Mouse (Mus musculus) embryo, embryonic 10 days (tissue): ENCODE data around the gene Fau.

Experiments used
- DNase-seq: peaks from one replicate; pipeline ENCODE4 v3.0.0-alpha.2; 2015; ENCODE audit warnings: low spot score

Gene Fau

DNA sequence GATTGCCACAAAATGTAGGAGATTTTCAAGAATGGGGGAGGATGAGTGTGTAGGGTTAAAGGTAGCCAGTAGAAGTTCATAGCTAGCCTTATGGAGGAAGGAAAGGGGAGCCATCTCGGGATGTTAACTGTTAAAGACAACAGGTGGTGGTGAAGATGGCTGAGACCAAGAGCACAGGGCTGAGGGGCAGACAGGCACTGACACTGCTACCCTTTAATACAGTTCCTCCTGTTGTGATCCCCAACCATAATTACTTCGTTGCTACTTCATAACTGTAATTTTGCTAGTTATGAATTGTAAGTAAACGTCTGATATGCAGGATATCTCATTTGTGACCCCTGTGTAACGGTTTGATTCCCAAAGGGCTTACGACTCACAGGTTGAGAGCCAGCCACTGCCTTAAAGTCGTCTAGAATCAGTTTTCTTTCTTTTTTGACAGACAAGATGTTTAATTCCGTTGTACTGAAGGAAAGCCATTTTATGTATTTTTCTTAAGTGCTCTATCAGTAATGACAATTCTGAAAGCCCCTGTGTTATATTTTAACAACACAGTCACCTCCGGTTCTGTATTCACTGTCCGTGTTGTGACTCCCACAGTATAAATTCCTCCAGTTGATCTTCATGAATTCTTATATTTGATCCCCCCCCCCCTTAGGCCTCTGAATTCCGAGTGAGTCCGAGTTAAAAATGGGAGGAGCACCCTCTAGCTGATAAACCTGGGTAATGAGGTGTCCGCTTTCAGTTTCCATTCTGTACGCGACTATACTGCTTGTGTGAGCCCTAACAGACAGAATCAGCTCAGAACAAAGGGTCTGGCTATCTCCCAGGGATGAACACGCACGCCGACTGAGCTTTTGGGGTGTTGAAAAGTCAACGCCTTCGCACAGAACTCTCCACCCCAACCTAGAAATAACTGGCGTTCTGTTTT, 12.0 kb upstream of the Fau start:
- DNase-seq: peak; percentile 59

DNA sequence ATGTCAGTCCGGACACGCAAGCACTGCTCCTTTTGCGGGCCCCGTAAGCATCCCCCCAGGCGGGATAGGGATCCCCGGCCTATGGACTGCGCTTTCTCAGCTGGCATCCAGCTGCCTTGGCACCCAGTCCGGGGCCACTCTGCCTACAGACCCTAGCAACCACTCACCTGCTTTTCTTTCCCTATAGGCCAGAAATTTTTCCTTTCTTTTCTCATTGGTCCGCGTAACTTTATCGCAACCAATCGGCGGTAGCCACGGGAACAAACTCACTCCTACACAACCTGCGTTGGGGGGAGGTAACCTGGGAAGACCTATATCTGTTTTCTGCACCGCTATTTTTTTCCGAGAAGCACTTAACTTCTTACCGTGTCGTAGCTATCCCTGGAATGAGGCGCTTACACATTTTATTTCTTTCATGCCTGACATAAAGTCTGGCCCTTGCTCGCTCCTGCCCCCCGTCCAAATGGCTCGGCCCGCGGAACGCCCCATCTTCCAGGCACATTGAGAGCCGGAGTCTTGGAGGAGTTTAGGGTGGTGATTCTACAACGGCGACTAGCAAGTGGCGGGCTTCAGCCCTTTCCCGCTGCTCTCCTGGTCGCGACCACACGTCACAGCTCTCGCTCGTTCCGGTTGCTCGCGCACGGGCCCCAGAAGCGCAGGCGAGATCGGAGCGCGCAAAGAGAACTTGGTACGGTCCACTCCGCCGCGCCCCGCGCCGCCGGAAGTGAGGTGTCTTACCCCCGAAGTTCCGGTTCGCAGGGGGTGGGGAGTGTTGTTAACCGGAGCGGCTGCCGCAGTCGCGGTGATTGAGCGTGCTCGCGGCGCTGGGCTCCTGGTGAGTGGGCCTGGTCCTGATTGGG, 11.1 kb upstream of the Fau start, which contains the start of gene Syvn1:
Gene Syvn1, plus strand, starts transcription at position 283 of the 860 bp plus-strand sequence.
- DNase-seq: peak; percentile 96

DNA sequence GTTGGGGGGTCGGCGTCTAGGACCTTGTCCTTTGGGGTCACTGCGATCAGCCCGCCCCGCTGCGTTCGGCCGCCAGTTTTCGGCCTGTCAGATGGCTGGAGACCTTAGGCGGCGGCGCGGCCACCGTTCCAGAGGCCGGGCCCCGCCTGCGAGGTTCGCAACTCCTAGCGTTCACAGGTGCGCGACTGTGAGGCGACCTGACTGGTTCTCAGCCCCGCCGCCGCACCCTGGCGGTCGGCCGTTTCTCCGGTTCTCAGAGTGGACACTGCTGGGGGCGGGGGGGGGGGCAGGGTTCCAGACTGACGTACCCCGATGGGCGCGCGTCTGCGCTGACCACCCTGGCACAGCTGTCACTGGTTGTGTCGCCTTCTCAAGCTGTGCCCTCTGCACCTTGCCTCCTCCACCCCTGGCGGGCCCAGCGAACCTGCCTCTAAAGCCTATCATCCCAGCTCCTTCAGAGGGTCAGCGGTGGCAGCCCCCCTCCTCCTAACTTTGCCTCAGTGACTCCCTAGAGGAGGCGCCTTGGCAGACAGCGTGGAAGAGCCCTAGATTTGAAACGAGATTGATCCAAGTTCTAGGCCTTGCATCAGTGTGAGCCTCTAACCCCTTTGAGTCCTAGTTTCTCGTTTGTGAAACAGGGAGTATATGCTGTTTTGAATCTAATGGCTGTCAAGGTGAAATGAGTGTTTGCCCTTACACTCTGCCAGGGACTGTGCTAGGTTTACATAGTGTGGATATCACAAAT, 10.3 kb upstream of the Fau start:
- DNase-seq: no peak

DNA sequence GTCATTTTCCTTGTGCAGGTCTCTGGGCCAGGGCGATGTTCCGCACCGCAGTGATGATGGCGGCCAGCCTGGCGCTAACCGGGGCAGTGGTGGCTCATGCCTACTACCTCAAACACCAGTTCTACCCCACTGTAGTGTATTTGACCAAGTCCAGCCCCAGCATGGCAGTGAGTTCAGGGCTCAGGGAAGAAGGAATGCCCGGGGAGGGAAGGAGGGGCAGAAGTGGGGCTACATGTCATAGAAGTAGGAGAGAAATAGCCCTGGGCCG, 9.8 kb upstream of the Fau start:
- DNase-seq: no peak

DNA sequence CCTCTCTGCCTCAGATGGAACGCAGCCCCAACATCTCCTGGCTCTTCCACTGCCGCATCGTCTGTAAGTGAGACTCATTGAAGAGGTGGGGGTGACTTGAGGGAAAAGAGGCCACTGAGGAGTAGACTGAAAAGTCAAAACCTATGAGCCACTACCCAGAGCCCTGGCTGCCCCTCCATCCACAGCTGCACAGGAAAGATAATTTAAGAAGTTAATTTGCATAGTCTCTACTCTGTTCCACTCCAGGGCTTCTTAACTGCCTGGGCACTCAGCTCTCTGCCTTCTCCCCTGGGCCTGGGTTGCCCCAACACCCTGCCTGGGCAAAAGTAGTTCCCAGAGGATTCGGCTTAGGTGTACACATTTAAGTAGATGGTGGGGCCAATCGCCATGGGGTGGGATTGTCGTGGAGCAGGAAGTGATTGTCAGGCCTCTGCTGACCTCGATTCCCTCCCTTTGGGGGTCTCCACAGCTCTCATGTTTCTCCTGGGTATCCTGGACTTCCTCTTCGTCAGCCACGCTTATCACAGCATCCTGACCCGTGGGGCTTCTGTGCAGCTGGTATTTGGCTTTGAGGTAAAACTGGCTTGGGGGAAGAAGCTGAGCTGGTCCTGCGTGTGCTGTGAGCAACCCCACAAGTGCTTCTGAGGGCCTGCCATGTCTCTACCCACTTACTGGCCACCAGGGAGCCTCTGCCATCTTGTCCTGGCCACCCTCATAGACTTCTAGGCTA, 8.8 kb upstream of the Fau start:
- DNase-seq: no peak

DNA sequence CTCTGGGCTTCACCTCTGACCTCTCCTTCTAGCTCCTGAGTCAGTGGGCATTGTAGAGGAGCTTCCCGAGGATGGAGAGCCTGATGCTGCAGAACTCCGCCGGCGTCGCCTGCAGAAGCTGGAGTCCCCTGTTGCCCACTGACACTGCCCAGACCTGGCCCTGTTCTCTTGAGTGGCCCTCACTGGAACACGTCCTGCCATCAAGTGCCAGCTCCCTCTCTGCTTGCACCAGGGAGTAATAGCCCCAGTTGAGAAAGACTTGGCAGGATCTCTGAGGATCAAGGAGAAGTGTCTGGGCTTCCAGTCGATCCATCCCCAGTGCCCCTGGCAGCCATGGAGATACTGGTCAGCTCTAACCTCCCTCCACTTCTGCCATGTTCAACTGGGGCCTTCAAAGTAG, 5.1 kb upstream of the Fau start:
- DNase-seq: no peak

DNA sequence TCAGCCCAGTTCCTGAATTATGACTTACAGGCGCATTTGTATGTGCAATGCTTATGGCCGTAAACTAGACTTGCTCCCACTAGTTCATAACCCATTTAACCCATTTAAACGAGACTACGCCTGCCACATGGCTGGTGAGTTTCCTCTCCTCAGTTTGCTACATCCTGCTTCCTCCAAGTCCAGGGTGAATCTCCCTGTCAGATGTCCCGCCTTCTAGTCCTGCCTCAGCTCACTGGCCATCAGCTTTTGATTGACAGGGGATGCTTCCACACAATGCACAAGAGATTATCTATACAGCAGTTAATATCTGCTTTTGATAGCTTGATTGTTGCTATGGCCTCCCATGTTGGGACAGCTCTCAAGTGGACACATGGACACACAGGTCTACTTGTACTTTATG, 3.3 kb upstream of the Fau start:
- DNase-seq: no peak

DNA sequence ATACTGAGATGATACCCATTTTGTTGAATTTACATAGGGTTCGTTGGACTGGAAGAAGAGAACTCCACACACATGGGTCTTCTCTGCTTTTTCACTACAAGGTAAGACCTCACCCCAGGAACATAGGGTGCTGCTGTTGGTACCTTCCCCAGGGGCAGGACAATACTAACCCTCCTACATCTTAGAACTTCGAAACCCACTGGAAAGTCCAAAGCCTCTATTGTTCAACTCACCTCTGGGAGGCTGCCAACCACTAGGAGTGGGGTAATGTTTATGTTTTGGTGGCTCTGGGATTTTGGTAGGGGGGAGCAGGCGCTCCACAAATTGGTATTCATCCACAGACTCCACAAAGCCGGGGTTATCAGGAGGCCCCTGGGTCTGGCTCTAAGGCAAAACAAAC, 948 bp upstream of the Fau start:
- no peak for DNase-seq

DNA sequence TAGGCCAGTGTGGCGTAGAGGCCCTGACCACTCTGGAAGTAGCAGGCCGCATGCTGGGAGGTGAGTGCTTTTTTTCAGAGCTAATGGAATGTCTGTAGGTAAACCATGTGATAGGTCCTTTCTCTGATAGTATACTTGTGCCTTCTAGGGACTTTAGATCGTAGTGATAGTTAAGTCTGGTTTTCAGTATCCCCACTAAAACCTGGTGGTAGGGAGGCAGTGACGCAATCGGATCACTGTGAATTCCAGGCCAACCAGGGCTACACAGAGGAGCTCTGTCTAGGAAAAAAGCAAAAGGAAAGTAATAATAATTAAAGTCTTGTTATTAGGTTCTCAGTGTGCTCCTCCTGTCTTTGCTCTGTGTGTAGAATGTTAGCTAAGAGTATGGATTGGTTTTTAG, 869 bp downstream of the Fau start:
- DNase-seq: no peak

DNA sequence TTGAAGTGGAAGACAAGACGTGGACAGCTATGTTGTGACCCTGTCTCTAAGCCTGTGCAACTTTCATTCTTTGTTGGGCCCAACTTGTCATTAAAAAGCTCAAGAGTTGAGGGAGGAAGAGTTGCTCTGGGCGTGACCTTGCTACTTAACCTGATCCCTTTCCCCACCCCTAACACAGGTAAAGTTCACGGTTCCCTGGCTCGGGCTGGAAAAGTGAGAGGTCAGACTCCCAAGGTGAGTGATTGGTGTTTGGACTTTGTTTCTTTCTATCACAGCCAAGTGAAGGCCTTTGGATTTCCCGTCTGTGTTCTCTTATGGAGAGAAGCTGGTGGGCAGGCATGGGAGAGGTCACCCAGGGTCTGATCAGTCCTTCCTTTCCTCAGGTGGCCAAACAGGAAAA, 1.3 kb downstream of the Fau start:
- DNase-seq: no peak

DNA sequence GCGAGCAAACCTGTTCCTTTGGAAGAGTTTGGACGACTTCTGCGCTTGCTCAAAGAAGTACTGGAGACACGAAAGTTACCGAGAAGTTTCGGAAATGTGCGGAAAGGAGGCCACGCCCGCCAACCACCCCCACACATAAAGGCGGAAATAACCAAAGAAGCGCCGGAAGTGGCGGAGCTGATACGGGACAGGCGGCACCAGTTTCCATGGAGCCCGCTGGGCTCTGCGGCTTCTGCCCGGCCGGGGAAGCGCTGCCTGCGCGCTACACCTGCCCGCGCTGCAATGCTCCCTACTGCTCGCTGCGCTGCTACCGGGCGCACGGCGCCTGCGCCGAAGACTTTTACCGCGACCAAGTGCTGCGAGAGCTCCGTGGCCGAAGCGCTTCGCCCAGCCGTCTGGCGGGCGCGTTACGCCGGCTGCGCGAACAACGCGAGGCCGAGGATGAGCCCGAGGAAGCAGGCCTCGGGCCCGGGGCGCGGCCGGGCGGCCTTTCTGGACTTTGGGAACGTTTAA, 3.4 kb downstream of the Fau start, which contains the start of gene Znhit2:
Gene Znhit2, plus strand, starts transcription at position 172 of the 513 bp plus-strand sequence.
- DNase-seq: peak; percentile 94

DNA sequence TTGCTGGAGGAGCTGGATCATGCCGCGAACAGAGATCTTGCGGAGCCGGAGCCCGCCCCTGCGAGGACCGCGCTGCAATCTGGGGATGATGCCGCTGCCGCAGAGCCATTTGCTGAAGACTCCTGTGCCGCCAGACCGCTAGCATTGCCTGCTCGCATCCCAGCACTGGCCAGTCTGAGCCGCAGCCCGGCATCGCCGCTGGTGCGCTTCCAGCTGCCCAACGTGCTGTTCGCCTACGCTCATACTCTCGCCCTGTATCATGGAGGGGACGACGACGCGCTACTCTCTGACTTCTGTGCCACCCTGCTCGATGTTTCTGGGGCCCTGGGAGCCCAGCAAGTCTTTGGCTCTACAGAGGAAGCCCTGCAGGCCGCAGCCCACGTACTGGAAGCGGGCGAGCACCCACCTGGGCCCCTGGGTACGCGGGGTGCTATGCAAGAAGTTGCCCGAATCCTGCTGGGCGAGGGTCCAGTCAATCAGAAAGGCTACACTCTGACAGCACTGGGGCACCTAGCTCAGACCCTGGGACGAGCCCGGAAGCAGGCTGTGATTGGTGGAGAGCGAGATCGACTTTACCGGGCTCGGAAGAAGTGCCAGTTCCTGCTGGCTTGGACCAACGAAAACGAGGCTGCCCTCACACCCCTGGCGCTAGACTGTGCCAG, 4.1 kb downstream of the Fau start:
- DNase-seq: peak; percentile 67

DNA sequence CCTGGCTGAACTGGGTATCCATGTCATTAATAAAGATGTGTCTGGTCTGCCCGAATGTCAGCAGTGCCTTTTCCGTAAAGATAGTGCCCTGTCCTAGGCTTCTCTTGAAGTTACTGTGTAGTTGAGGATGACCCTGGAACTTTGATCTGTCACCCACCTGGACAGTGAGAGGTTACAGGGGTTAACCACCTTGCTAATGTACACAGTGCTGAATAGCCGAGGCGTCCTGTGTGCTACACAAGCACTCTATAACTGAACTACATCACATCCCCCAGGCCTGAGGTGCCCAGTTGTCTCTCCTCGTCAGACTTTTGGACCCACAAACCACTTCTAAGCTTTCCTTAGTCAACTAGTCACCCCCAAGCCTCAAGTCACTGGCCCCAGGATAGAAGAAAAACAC, 4.8 kb downstream of the Fau start:
- DNase-seq: no peak

DNA sequence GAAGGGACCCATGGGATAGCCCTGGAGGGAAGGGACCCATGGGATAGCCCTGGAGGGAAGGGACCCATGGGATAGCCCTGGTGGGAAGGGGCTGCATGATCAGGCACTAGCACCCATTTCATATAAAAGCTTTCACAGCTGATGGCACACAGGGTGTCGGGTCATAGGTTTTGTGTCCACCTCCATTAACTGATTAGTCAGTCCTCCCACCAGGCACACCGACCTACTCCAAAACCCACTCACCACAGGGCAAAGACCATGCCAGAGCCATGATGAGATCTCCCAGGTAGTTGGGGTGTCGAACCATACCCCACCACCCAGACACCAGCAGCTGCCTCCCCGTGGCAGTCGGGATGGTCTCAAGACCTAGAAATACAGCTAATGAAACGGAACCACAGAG, 5.4 kb downstream of the Fau start:
- DNase-seq: no peak

DNA sequence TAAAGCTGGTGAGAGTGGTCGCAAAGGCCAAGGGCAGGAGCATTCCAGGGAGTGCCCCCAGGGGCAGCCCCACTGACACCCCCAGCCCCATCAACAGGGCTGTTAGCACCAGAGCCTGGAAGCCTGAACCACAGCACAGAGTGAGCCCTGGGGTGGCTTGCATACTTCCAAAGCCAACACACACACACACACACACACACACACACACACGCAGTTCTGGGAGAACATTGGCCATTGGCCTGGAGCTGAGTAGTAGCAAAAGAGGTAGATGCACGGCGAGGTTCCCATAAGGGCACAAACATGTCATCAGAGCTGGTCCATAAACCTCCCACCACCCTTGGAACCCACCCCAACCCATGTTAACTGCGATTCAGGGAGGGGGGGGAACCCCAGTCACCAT, 8.9 kb downstream of the Fau start:
- DNase-seq: no peak

DNA sequence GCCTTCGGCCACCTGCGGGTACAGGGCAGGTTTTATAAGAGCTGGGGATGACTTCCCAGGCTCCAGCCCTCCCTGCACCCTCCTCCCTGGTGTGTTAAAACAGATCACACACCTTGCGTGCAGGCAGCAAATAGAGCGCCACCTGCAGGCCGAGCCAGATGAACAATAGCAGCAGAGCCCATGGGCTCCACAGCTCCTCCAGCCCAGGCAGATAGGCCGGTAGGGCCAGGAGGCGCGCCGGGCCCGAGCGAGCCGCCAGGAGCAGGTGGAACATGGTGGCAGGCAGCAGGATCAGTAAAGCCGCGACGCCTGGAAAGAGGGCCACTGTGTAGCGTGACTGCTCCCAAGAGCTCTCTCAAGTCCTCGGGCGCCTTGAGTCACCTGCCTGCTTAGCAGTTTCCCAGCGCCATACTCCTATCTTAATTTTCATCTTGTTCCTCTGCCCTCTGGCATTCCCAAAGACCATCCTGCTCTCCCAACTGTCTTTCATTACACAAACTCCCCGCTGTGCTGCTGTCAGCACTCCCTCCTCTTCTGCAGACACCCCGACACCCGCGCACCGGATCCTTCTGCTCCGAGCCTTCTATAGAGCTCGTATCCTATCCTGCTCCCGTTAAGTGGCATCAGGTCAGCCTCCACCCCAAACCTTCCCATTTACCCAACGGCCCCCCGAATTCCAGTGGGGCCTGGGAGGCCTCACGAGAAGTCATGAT, 9.5 kb downstream of the Fau start:
- peak; percentile 91 for DNase-seq

DNA sequence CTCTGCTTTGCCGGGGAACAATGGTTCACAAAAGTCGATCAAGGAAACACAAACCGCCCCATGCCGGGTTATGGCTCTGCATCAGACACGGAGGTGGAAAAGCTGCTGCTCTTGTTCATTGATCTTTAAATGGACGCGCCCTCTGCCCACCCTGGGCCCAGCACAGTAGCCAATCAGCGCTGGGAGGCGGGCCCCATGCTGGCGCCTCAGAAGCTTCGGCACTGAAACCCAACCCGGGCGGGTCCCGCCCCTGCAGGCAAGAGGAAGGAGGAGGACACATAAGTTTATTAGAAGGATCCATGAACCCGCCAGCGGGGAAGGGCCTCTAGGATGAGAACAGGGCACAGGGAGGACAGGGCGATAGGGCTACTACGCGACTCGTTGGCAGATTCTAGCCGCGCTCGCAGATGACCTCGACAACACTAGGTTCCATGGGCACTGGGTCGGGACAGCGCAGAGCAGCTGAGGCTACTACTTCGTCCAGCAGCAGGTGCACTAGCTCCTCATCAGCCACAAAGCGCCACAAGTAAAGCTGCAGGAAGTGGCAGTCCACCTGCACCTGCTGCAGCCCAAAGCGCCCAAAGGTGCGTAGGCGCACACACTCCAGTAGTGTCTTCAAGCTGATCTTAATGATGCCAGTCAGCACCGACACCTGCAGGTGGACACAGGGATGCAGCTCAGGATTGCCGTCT, 10.2 kb downstream of the Fau start, which contains the start of gene Tm7sf2:
Gene Tm7sf2, minus strand, starts transcription at position 650 of the 692 bp plus-strand sequence.
- peak; percentile 93 for DNase-seq

DNA sequence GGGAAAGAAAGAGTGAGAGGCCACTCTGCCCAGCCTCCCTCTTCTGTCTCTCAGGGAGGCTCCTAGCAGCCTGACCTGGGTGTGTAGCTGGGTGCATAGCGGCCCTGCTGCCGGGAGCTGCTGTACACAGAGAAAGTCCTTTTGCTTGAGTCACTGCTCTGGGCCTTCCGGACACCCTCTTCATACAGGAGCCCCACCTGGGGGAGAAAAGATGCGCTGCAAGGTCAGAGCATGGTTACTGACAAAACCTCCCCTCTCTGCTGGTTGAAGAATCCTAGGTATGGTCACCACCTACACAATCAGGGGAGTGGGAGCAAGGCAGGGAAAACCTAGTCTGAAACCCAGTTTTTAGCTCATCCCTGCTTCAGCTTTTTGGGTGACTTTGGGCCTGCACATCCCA, 11.3 kb downstream of the Fau start:
- no peak for DNase-seq

DNA sequence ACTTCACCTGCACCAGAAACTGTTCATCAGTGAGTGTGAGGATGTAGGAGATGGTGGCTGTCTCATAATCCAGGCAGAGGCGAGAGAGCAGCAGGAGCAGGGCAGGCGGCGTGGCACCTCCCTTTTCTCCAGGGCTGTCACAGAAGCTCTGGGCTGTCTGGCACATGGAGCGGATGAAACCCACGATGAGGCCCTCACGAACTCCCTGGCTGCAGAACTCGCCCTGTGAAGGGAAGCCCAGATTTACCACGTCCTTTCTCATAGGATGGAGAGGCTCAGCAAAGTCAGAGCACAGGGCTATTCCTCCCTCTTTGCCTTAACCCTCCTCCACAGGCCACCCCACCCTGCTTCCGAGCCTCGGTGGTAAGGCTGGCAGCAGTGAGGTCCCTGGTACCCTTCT, 12.2 kb downstream of the Fau start:
- no peak for DNase-seq
